Comparison of ENCODE assay signal across 7 mouse cellular contexts in the genomic region with DNA sequence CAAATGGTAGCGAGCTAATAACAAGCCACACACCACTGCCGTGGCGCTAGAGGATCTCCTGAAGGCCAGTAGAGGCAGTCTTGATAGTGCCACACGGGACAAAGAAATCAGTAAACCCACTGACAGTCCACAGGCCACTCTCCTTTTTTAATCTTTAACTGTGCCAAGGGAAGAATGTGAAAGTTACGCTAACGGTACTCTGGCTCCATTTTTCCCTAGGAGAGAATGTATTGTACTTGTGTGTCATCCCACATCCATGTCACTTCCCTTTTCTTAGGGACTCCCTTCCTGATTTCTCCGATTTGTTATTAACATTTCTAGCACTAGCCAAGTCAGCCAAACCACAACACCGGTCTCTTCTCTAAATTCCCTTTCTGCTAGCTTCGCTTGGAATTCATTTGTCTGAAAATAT. TPM values are rescaled to one million over a fixed set of nuclear protein-coding genes. Genes with fewer than 3 reads are reported as not detected.
DNase-seq lines count a peak whose midpoint lies in the region; ATAC-seq and TF ChIP-seq lines count a peak whose summit lies in the region.

No protein-coding gene starts in this region.

- no peaks in the 10 kb centered on the region for H3K27me3 ChIP-seq in lung, embryonic 14.5 days (ENCODE audit: insufficient read depth, low read length)

- peak overlapping the region; percentile 77 for H3K4me3 ChIP-seq in lung, embryonic 14.5 days (ENCODE audit: low read depth, low read length)

- DNase-seq in kidney, adult 18-20 months = peak; percentile 42
- peak; percentile 23 for DNase-seq in lung, embryonic 14.5 days
- DNase-seq in skeletal muscle tissue, adult 2 months (ENCODE audit: low read depth, low spot score) = peak; percentile 36
- no peak for DNase-seq in MN1 (ENCODE audit: low spot score)
- no peak for DNase-seq in ovary, adult 18-20 months (ENCODE audit: low spot score)

- 14% methylated on average over 9 of the region's 9 CpGs for WGBS in lung, embryonic 14.5 days

- ATAC-seq in common myeloid progenitor, adult 5-6 weeks (replicated peaks; ENCODE audit: low read depth, poor library complexity, severe bottlenecking) = peak; percentile 45
- ATAC-seq in granulocyte monocyte progenitor cell, adult 5-6 weeks (replicated peaks; ENCODE audit: poor library complexity, severe bottlenecking) = peak; percentile 55
- ATAC-seq in lung, embryonic 14.5 days (ENCODE audit: insufficient read depth) = no peak

- peak overlapping the region; percentile 82 for H3K4me2 ChIP-seq in lung, embryonic 14.5 days

- no peak for TF ChIP-seq CTCF in lung, embryonic 14.5 days (IDR thresholded peaks at IDR 0.05; ENCODE audit: low read depth)

- H3K36me3 ChIP-seq in lung, embryonic 14.5 days (ENCODE audit: insufficient read depth) = no peaks in the 10 kb centered on the region

- H3K4me1 ChIP-seq in lung, embryonic 14.5 days (ENCODE audit: insufficient read depth) = peaks cover 7% of the 10 kb centered on the region; the same call in 1 of the 2 replicates

- no peaks in the 10 kb centered on the region for H3K9me3 ChIP-seq in lung, embryonic 14.5 days (ENCODE audit: low read depth, low read length)

- H3K27ac ChIP-seq in lung, embryonic 14.5 days (ENCODE audit: low read depth) = peak overlapping the region; percentile 26; the same call in 1 of the 2 replicates

- peak overlapping the region; percentile 66; the same call in 1 of the 2 replicates for H3K9ac ChIP-seq in lung, embryonic 14.5 days

RNA-seq across cellular contexts. Expression of gene Pdlim5, which starts 1.5 kb away (rescaled TPM):
- 17.2 and 18.5 TPM in 2 replicates for total RNA-seq in common myeloid progenitor, adult 5-6 weeks (2017)
- total RNA-seq in granulocyte monocyte progenitor cell, adult 5-6 weeks (2014; fragmentation: Nextera tagmentation) = 17.5 and 25.7 TPM in 2 replicates
- total RNA-seq in granulocyte monocyte progenitor cell, adult 5-6 weeks (2017) = 16.7 and 17.6 TPM in 2 replicates
- polyA plus RNA-seq in lung, embryonic 14.5 days (2014; fragmentation: Nextera tagmentation; extraction: Ambion mirVana) = 19.0 and 24.1 TPM in 2 replicates

Comparison
In these comparisons a context has a peak if more than half of its experiments do, and no peak if none do; other contexts are left out.
1. DNase-seq: peak in kidney, adult 18-20 months (single experiment), lung, embryonic 14.5 days (single experiment) and skeletal muscle tissue, adult 2 months (single experiment); none in MN1 (single experiment) and ovary, adult 18-20 months (single experiment).